Mouse (Mus musculus) layer of hippocampus, adult 2 months (tissue): ENCODE results near the gene Ylpm1. TPM values are rescaled to one million over a fixed set of nuclear protein-coding genes. Genes with fewer than 3 reads are reported as not detected.

Source experiments
- DNase-seq, 2 experiments: peaks; one replicate each; pipeline ENCODE4 v3.0.0; 2022; ENCODE audit warnings: low spot score in 2 of 2
- H3K27ac ChIP-seq: fragments of 200-600 bp; 2 replicates; pipeline ENCODE4 v1.8.1; 2022
- H3K4me3 ChIP-seq: fragments of 200-600 bp; 2 replicates; pipeline ENCODE4 v1.8.1; 2022; ENCODE audit warnings: mild to moderate bottlenecking
- CTCF ChIP-seq: fragments of 200-600 bp; conservative IDR thresholded peaks from 2 replicates; pipeline ENCODE4 v1.8.1; 2022; ENCODE audit warnings: antibody characterized with exemption, mild to moderate bottlenecking, moderate library complexity
- total RNA-seq, 2 experiments: library from RNA; stranded (reverse); gene quantifications; 2 replicates each; pipeline ENCODE4 v1.2.3; 2021

Ylpm1 gene
- total RNA-seq, 2 experiments from 2014 or later: 129 to 146 TPM

DNA sequence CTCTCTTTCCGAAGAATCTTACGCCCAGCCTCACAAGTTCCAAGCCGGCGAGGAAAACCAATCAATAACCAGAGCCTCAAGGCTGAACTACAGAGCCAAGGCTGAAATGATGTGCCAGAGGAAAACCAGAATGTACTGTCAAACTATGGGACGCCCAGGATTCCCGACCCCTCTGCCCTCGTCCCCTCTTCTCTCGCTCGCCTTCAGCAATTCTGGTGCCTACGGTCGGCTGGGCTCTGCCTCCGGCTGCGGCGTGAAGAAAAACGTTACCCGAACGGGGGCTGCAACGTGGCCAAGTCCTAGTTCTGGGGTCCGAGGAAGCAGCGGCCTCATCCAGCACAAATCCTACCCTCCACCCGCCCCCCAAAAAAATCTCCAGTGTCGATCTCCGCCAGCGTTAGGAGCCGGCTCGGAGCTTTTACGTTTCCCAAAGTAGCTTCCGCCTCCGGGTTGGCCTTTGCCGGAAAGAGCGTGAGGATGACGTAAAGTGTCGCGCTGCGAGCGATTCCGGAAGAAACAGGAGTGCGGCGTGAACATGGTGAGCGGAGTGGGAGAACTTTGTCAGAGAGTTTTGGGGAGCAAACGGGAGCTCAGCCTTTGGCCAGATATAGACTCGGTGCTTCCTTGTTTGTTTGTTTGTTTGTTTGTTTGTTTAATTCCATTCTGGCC is 25.6 kb upstream of the Ylpm1 start, which contains the start of the genes Fcf1 and Arel1:
Fcf1 (plus strand) TSS at position 470 of the 669 bp plus-strand sequence.
Arel1 (minus strand) TSS at position 473 of the 669 bp plus-strand sequence.
- Histone ChIP-seq H3K27ac (peak within 1 kb of the TSS; percentile 90), H3K4me3 (peak within 1 kb of the TSS; percentile 93)
- TF ChIP-seq CTCF: no peak
- peak; percentile 92 for DNase-seq

DNA sequence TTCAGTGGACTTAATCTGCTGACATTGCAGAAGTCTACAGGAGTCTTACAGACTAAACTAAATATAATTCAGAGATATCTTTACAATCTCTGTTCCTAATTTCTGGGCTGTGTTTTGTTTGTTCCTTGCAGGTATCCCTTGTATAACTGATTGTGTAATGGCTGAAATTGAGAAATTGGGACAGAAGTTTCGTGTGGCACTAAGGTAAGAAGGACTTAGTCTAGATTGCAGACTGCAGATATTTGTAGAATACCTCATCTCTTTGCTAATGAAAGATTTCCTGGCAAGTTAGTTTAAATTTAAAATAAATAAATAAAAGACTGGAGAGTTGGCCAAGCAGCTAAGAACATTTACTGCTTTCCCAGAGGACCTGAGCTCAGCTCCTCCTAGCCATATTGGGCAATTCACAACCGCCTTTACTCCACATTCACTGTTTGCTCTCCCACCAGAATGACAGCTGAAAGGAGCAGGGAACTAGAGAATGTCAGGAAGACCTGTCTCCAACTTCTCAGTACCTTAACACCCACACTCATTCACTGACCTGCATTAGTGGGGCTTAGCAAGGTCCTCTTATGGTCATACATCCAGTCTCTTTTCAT is 16.8 kb upstream of the Ylpm1 start:
- no peak for TF ChIP-seq CTCF

DNA sequence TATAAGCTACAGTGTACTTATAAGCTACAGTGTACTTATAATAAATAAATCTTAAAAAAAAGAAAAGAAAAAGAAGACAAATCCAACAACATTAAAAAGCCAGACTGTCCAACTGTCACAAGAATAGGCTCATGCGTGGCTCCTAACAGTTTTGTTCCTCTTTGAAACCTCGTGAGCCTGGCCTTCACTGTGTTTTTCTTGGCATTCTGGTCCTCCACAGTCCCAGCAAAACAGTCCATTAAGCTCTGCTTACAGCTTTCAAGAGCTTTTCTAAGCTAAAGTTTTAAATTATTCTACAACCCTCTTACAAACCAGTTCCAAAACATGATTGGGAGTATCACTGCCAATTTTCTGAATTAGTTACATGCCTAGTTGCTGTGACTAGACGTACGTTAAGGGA is 6.7 kb upstream of the Ylpm1 start:
- no peak overlapping the region for H3K27ac ChIP-seq
- H3K4me3 ChIP-seq: no peak overlapping the region
- DNase-seq: no peak
- no peak for TF ChIP-seq CTCF

More for the DNA sequence above, 16.8 kb upstream of the Ylpm1 start:
- no peak overlapping the region for H3K4me3 ChIP-seq
- no peak for DNase-seq
- no peak overlapping the region for H3K27ac ChIP-seq

DNA sequence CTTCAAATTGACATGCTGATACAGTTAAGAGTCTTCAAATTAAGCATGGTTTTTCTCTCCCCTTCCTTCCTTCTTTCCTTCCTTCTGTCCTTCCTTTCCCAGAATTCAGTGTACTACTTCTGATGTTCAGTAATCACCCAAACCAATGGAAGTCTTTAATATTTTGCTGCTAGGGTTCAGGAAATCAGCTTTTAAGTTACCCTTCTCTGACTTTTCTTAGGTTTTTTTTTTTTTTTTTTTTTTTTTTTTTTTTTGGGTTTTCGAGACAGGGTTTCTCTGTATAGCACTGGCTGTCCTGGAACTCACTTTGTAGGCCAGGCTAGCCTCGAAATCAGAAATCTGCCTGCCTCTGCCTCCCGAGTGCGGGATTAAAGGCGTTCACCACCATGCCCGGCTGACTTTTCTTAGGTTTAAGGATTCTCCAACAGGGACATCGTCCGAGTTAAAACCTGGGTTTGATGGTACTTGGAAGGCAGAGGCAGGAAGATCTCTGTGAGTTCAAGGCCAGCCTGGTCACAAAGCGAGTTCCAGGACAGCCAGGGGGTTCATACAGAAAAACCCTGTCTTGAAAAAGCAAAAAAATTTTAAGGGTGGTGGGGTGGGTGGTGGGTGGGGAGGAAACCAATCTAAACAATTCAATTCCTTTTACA is 884 bp upstream of the Ylpm1 start:
- peak overlapping the region; percentile 80 for H3K27ac ChIP-seq
- no peak for DNase-seq
- peak overlapping the region; percentile 85; the same call in 1 of the 2 replicates for H3K4me3 ChIP-seq
- TF ChIP-seq CTCF: no peak

DNA sequence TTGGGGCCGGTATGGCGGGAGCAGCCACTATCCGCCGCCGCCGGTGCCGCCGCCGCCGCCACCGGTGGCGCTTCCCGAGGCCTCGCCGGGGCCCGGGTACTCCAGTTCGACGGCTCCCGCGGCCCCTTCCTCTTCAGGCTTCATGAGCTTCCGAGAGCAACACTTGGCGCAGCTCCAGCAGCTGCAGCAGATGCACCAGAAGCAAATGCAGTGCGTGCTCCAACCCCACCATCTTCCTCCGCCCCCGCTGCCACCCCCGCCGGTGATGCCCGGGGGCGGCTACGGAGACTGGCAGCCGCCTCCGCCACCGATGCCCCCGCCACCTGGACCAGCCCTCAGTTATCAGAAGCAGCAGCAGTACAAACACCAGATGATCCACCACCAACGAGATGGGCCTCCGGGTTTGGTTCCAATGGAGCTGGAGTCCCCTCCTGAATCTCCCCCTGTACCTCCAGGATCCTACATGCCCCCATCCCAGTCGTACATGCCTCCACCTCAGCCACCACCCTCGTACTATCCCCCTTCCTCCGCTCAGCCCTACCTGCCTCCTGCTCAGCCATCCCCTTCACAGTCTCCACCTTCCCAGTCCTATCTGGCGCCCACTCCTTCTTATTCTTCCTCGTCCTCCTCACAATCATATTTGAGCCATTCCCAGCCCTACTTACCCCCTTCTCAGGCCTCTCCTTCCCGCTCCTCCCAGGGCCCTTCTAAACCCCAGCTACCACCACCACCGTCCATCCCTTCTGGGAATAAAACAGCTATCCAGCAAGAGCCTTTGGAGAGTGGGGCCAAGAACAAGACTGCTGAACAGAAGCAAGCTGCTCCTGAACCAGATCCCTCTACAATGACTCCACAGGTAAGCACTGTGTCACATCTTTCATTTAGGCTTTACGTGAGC is 629 bp downstream of the Ylpm1 start:
- peak; percentile 32 to 55 for DNase-seq
- TF ChIP-seq CTCF: no peak
- H3K27ac ChIP-seq: peak overlapping the region; percentile 100
- H3K4me3 ChIP-seq: peak overlapping the region; percentile 85

DNA sequence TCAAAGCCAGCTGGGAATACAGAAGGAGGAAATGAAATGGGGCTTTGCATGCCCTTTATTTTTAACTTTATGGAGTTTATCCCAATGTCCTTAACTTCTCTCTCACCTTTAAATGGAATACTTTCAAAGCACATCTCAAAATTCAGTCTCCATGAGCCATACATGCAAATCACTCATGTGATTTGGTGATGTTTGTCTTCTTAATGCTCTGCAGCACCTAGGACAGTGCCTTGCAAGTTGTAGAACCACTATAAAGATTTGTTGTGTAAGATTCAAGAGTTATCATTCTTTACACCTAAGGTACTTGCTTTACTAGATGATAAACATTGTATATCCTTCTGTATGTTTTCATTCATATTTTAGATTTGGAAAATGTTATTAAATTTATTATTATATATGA is 2.9 kb downstream of the Ylpm1 start:
- no peak for DNase-seq
- H3K27ac ChIP-seq: no peak overlapping the region
- peak overlapping the region; percentile 85 for H3K4me3 ChIP-seq
- no peak for TF ChIP-seq CTCF

DNA sequence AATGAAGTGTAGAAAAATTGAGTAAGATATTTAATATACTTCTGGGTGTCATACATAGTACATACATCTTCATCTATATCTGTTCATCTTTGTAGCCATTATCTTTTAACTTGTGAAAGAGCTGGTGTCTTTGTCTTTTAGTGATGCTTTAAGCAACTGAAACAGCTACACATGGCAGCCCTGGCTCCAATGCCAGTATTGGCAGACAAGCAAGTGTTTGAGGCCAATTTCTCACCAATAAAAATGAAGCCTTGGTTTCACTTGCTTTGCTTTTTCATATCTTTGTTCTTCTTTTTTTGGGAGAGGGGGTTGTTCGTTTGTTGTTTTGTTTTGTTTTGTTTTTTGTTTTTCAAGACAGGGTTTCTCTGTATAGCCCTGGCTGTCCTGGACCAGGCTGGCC is 10.1 kb downstream of the Ylpm1 start:
- no peak overlapping the region for H3K27ac ChIP-seq
- no peak for DNase-seq
- H3K4me3 ChIP-seq: no peak overlapping the region
- no peak for TF ChIP-seq CTCF

DNA sequence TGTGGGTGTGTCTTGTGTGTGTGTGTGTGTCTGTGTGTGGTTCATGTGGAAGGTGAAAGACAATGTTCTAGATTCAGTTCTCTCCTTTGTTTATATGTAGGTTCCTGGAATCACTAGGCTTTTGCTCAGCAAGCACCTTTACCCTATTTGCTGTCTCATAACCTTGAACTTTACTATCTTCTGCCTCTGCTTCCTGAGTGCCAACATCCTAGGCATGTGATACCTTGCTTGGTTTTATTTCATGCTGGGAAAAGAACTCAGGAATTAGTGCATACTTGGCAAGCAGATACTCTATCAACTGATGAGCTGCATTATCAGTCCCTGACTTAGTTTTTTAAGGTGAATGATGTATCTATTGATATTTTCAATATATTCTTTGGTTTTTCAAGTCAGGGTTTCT is 10.9 kb downstream of the Ylpm1 start:
- no peak for TF ChIP-seq CTCF
- no peak for DNase-seq
- Histone ChIP-seq H3K4me3 (no peak overlapping the region), H3K27ac (no peak overlapping the region)

DNA sequence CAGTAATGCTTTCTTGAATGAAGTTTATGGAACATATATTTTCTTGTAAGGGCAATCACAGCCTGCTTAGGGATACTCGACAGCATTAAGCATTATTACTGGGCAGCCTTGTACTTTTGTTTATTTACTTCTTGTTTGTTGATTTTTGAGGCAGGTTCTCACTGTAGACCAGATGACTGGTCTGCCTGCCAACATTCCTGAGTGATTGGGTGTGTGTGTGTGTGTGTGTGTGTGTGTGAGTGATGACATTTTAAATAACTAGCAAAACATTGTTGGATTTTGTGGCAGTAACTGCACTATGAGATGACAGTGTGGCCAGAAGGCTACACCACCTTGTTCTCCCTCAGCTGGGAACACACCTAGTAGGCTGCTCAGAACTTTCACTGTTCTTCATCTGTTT is 13.7 kb downstream of the Ylpm1 start:
- Histone ChIP-seq H3K27ac (no peak overlapping the region), H3K4me3 (no peak overlapping the region)
- no peak for TF ChIP-seq CTCF
- DNase-seq: no peak

DNA sequence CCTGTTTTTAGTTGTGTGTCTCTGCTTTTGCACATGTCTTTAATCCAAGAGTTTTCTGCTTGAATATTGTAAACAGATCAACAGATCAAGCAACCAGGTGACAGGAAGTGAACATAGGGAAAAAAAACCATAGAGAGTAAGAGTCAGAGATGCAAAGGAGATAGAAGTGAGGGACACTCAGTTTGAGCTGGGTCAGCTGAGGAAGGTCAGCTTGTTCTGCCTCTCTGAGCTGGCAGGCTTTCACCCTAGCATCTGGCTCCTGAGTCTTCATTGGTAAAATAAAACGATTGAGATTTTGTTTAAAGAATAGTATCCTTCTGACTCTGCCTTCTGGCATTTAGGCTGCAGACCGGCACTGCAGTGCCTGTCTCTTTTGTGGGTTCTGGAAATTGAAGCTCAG is 14.4 kb downstream of the Ylpm1 start:
- H3K4me3 ChIP-seq: no peak overlapping the region
- 0 out of 2 replicates have a peak overlapping the region, but pooled peaks have one; percentile 39 for H3K27ac ChIP-seq
- no peak for TF ChIP-seq CTCF
- no peak for DNase-seq

DNA sequence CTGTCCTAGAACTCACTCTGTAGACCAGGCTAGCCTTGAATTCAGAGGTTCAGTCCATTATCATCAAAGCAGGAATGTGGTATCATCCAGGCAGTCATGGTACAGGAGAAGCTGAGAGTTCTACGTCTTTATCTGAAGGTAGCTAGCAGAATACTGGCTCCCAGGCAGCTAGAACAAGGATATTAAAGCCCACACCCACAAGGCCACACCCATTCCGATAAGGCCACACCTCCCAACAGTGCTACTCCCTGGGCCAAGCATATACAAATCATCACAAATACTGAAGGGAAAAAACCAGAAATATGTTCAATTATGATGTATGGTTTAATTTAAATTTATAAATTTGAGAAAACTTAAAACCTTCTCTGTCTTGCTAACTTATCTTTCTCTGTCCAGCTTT is 16.1 kb downstream of the Ylpm1 start:
- no peak overlapping the region for H3K27ac ChIP-seq
- no peak for TF ChIP-seq CTCF

DNA sequence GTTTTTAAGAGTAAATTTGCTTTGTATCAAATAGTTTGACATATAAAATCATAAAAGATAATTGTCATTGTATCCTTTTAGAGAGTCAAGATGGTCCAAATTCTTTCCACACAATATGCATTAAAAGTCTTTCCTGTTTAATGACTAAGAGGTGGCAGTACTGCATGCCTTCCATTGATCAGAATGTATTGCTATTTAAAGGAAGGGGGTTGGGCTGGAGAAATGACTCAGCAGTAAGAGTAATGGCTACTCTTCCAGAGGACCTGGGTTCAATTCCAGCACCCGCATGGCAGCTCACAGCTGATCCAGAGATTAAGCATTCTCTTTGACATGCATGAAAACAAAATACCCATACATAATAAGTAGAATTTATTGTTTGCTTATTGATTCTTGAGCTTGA is 25.9 kb downstream of the Ylpm1 start:
- TF ChIP-seq CTCF: no peak
- H3K27ac ChIP-seq: no peak overlapping the region
- H3K4me3 ChIP-seq: no peak overlapping the region
- DNase-seq: no peak

More for the DNA sequence above, 16.1 kb downstream of the Ylpm1 start:
- DNase-seq: no peak
- H3K4me3 ChIP-seq: no peak overlapping the region
